Mouse (Mus musculus) frontal cortex, postnatal 10 days (tissue): Measurements from ENCODE around the gene Mrgpra2b.
"Not testable (repeated sequence)": the region's sequence is repeated elsewhere in the genome, so short reads cannot be mapped to it uniquely, and the experiment has no call there.

ENCODE experiments used
- DNase-seq, 2 experiments: peaks; one replicate each; pipeline ENCODE4 v3.0.0; 2022; ENCODE audit warnings: low spot score in 2 of 2, mixed read lengths in 1 of 2

The Mrgpra2b gene

GRCm38 (mm10) chr7:47528762-47529161 lies at the start of gene Mrgpra2b:
TSS of gene Mrgpra2b (minus strand) at chr7:47528862.
- DNase-seq, result no peak

GRCm38 (mm10) chr7:47516379-47516778 lies 12.3 kb downstream of the Mrgpra2b start:
- no peak for DNase-seq

DNA sequence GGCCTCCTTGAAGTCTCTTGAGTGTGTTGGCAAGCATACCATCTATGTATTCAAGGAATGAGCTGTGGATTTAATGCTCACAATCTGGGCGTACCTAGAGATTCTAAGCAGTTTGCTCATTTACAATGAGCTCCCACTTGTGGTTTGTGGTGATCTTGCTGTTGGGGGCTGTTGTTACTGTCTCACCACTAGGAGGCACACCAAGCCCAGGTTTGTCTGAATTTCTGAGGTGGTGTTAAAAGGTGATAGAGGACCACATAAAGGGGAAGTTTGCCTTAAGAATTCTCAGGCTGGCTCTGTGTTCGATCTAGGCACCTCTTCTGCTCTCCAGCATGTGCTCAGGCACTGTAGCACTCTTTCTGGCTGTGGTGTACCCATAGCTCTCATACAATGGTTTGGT lies 13.6 kb downstream of the Mrgpra2b start:
- no peak for DNase-seq

DNA sequence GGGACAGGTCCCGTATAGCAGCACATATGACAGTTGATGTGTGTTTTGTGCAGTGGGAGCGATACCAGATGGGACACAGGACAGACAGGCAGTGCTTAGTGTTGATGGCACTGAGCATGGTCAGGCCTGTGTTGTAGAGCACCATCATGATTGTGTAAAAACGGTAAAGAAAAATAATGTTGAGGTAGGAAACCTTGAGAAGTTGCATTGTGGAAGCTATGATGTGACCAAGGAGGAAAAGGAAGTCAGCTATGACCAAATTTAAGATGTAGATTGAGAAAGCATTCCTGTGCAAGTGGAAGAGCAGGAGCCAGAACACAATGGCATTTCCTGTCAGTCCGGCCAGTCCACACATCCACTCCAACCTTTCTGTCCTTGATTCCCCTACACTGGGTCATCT lies 25.7 kb downstream of the Mrgpra2b start:
- no peak for DNase-seq

- not testable (repeated sequence) for DNase-seq
These were observed 37.4 kb downstream of the Mrgpra2b start for GRCm38 (mm10) chr7:47491266-47491665.

DNA sequence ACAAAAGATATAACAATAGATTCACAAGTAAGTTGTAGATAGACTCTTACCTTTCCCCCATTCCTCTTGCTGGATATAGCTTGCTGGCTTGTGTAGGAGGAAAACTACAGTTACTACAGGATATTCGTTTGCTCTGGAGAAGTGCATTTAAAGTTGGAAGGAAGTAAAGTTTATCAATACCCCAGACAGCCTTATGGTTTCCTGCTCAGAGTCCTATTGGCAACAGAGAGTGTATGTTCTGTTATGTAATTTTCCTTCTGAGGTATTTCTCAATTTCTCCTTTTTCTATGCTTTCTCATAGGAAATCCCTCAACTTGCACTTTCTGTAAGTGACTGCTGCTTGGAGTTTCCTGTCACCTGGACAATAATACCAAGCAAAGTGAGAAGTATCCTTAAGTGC lies 39.2 kb downstream of the Mrgpra2b start:
- not testable (repeated sequence) for DNase-seq

DNA sequence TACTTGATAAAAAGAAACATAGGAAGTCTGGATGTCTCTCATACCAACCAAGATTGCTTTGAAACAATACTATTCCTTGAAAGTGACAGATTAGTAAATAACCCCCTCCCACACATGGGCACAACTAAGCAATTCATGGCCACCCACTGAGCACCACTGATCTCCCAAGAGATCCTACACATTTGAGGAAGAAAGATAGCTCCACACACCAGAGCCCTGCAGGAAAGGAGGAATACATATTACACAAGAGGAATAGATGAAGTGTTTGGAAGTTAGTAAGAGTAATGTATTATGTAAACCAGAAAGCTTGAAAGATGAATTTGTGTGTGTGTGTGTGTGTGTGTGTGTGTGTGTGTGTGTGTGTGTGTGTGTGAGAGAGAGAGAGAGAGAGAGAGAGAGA lies 45.5 kb downstream of the Mrgpra2b start:
- not testable (repeated sequence) for DNase-seq

DNA sequence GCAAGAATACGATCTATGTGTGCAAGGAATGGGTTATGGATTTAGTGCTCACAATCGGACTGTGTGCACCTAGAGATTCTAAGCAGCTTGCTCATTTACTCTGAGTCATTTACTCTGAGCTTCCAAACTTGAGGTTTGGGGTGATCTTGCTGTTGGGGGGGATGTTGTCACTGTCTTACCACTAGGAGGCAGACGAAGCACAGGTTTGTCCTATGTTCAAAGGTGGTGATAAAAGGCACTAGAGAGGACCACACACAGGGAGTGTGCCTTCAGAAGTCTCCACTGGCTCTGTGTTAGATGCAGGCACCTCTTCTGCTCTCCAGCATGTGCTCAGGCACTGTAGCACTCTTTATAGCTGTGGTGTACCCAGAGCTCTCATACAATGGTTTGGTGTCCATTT lies 54.8 kb downstream of the Mrgpra2b start:
- DNase-seq, result not testable (repeated sequence)

- DNase-seq, result not testable (repeated sequence)
These were observed 63.2 kb downstream of the Mrgpra2b start for GRCm38 (mm10) chr7:47465278-47465981.

DNA sequence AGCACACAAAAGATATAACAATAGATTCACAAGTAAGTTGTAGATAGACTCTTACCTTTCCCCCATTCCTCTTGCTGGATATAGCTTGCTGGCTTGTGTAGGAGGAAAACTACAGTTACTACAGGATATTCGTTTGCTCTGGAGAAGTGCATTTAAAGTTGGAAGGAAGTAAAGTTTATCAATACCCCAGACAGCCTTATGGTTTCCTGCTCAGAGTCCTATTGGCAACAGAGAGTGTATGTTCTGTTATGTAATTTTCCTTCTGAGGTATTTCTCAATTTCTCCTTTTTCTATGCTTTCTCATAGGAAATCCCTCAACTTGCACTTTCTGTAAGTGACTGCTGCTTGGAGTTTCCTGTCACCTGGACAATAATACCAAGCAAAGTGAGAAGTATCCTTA lies 76.6 kb downstream of the Mrgpra2b start, which contains the start of gene Mrgpra2a:
Mrgpra2a (minus strand) TSS at position 125 of the 400 bp plus-strand sequence.
- DNase-seq, result not testable (repeated sequence)

DNA sequence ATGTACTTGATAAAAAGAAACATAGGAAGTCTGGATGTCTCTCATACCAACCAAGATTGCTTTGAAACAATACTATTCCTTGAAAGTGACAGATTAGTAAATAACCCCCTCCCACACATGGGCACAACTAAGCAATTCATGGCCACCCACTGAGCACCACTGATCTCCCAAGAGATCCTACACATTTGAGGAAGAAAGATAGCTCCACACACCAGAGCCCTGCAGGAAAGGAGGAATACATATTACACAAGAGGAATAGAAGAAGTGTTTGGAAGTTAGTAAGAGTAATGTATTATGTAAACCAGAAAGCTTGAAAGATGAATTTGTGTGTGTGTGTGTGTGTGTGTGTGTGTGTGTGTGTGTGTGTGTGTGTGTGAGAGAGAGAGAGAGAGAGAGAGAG lies 82.9 kb downstream of the Mrgpra2b start:
- not testable (repeated sequence) for DNase-seq

- not testable (repeated sequence) for DNase-seq
These were observed 92.2 kb downstream of the Mrgpra2b start for GRCm38 (mm10) chr7:47436463-47436862.

- DNase-seq, result not testable (repeated sequence)
These were observed 100.7 kb downstream of the Mrgpra2b start for GRCm38 (mm10) chr7:47427815-47428508.
